Mouse (Mus musculus) ovary, postnatal 10 days (tissue): ENCODE data around the gene Gm28919.
"Not testable (repeated sequence)": the region's sequence is repeated elsewhere in the genome, so short reads cannot be mapped to it uniquely, and the experiment has no call there.

Experiments
- DNase-seq: peaks from one replicate; pipeline ENCODE4 v3.0.0; 2022; ENCODE audit warnings: low spot score

The Gm28919 gene

GRCm38 (mm10) chrY:6583246-6583645, at the start of gene Gm28919:
Gm28919 (plus strand) TSS chrY:6583546.
- DNase-seq, result not testable (repeated sequence)
